Mouse (Mus musculus): ENCODE results near the gene Vmn2r84. TPM values are rescaled to one million over a fixed set of nuclear protein-coding genes. Genes with fewer than 3 reads are reported as not detected.

The Vmn2r84 gene
- total RNA-seq, 1 experiment from 2014 or later: not detected

GRCm38 (mm10) chr10:130330711-130331110 is 63.4 kb downstream of the Vmn2r84 start:
- no peak for ATAC-seq (replicated peaks; ENCODE audit: insufficient number of reproducible peaks, low FRiP score, low TSS enrichment, poor library complexity, severe bottlenecking)

Other genes with a start within 250 kb of the Vmn2r84 start
- gene Olfr825, start 227.6 kb downstream of the Vmn2r84 start, total RNA-seq (2017): not detected in 3 replicates
- gene Olfr826, start 210.1 kb downstream of the Vmn2r84 start, total RNA-seq (2017): not detected in 3 replicates
- gene Olfr827, start 179.9 kb downstream of the Vmn2r84 start, total RNA-seq (2017): not detected in 3 replicates
- gene Neurod4, start 114.1 kb downstream of the Vmn2r84 start, total RNA-seq (2017): 0.68 TPM in 1 of 3 replicates, not detected in the others
- 26.6 to 78.3 TPM (median 40.3 TPM) in 3 replicates for gene Tespa1, start 71.5 kb downstream of the Vmn2r84 start, total RNA-seq (2017)
- gene Vmn2r85, start 35.4 kb upstream of the Vmn2r84 start, total RNA-seq (2017): not detected in 3 replicates
- not detected in 3 replicates for gene Vmn2r86, start 61.7 kb upstream of the Vmn2r84 start, total RNA-seq (2017)
- gene Vmn2r87, start 103.1 kb upstream of the Vmn2r84 start, total RNA-seq (2017): not detected in 3 replicates